Mouse (Mus musculus) forebrain, embryonic 15.5 days (tissue): ENCODE measurements around the gene Aspdh. TPM values are rescaled to one million over a fixed set of nuclear protein-coding genes. Genes with fewer than 3 reads are reported as not detected.
A peak's percentile ranks its signal among the peaks of the same experiment; 100 is the strongest.

Experiments used
- ATAC-seq: fragments of 200-750 bp; cut with Nextera tagmentation; replicated peaks from 2 replicates; pipeline ENCODE4 v1.8.0; 2017; ENCODE audit warnings: mild to moderate bottlenecking, moderate TSS enrichment, moderate library complexity
- H3K27ac ChIP-seq: fragments of 300-500 bp; sonication (generic); replicated peaks from 2 replicates; pipeline ENCODE4 v1.5.1; 2015; ENCODE audit warnings: mild to moderate bottlenecking, inconsistent platforms
- H3K27me3 ChIP-seq: fragments of 300-500 bp; sonication (generic); 2 replicates; pipeline ENCODE4 v1.6.1; 2015; ENCODE audit warnings: inconsistent platforms
- H3K36me3 ChIP-seq: fragments of 300-500 bp; sonication (generic); 2 replicates; pipeline ENCODE4 v1.6.1; 2015; ENCODE audit warnings: mild to moderate bottlenecking, inconsistent platforms
- H3K4me1 ChIP-seq: fragments of 300-500 bp; sonication (generic); 2 replicates; pipeline ENCODE4 v1.6.1; 2015; ENCODE audit warnings: inconsistent platforms
- H3K4me2 ChIP-seq: fragments of 300-500 bp; sonication (generic); replicated peaks from 2 replicates; pipeline ENCODE4 v1.6.1; 2015; ENCODE audit warnings: mild to moderate bottlenecking, inconsistent platforms
- H3K4me3 ChIP-seq: fragments of 300-500 bp; sonication (generic); 2 replicates; pipeline ENCODE4 v1.5.1; 2015; ENCODE audit warnings: mild to moderate bottlenecking, inconsistent platforms
- H3K9ac ChIP-seq: fragments of 300-500 bp; sonication (generic); replicated peaks from 2 replicates; pipeline ENCODE4 v1.6.1; 2015; ENCODE audit warnings: mild to moderate bottlenecking, inconsistent platforms
- H3K9me3 ChIP-seq: fragments of 300-500 bp; sonication (generic); 2 replicates; pipeline ENCODE4 v1.6.1; 2016; ENCODE audit warnings: inconsistent platforms
- WGBS: fragments of 180-500 bp; shearing (Covaris S2); methylation state at CpG from one replicate; pipeline ENCODE4 v1.1.7; 2015; ENCODE audit warnings: mixed read lengths; 5-methylcytosine and 5-hydroxymethylcytosine counted together
- polyA plus RNA-seq: library from polyadenylated mRNA; unstranded; fragments of >200 nt; fragmentation: Nextera tagmentation; extraction: Ambion mirVana; gene quantifications from 2 replicates; pipeline ENCODE4 v1.2.1, GENCODE M21; 2015

The Aspdh gene
- 4.3 and 5.8 TPM in 2 replicates for polyA plus RNA-seq

GRCm38 (mm10) chr7:44465111-44465510 is at the start of gene Aspdh:
Gene Aspdh, plus strand, starts transcription at chr7:44465391.
- H3K27me3 ChIP-seq: no peaks in the 10 kb centered on the region

GRCm38 (mm10) chr7:44427666-44428065 is 37.5 kb upstream of the Aspdh start:
- Histone ChIP-seq H3K4me1 (peaks cover 43% of the 10 kb centered on the region), H3K9me3 (no peaks in the 10 kb centered on the region), H3K27me3 (no peaks in the 10 kb centered on the region), H3K36me3 (no peaks in the 10 kb centered on the region), H3K27ac (peak overlapping the region; percentile 99), H3K4me3 (peak overlapping the region; percentile 76), H3K9ac (peak overlapping the region; percentile 41), H3K4me2 (peak overlapping the region; percentile 54)
- peak; percentile 20 for ATAC-seq
- WGBS: 11% methylated on average over 8 of the region's 8 CpGs

More at GRCm38 (mm10) chr7:44465111-44465510, at the start of gene Aspdh:
- no peaks in the 10 kb centered on the region for H3K9me3 ChIP-seq
- peak within 1 kb of the TSS; percentile 72 for H3K27ac ChIP-seq
- 47% methylated on average over 2 of the region's 2 CpGs for WGBS
- no peak within 1 kb of the TSS for H3K4me3 ChIP-seq
- no peak for ATAC-seq
- peaks cover 58% of the 10 kb centered on the region for H3K4me1 ChIP-seq
- no peak within 1 kb of the TSS for H3K9ac ChIP-seq
- H3K36me3 ChIP-seq: peaks cover 32% of the 10 kb centered on the region
- no peak within 1 kb of the TSS for H3K4me2 ChIP-seq

- H3K36me3 ChIP-seq: no peaks in the 10 kb centered on the region
- ATAC-seq: peak; percentile 31
- peak overlapping the region; percentile 76 for H3K4me3 ChIP-seq
- under 1% methylated on average over 16 of the region's 38 CpGs for WGBS
- H3K9me3 ChIP-seq: no peaks in the 10 kb centered on the region
- H3K4me1 ChIP-seq: peaks cover 50% of the 10 kb centered on the region
- peak overlapping the region; percentile 75 for H3K4me2 ChIP-seq
- no peaks in the 10 kb centered on the region for H3K27me3 ChIP-seq
- peak overlapping the region; percentile 91 for H3K9ac ChIP-seq
- peak overlapping the region; percentile 99 for H3K27ac ChIP-seq
Measured at GRCm38 (mm10) chr7:44428171-44428950, 36.8 kb upstream of the Aspdh start.

- peak within 1 kb of the TSS; percentile 76 for H3K4me3 ChIP-seq
- H3K9me3 ChIP-seq: no peaks in the 10 kb centered on the region
- peak within 1 kb of the TSS; percentile 75 for H3K4me2 ChIP-seq
- H3K27me3 ChIP-seq: no peaks in the 10 kb centered on the region
- ATAC-seq: peak; percentile 63
- H3K4me1 ChIP-seq: peaks cover 55% of the 10 kb centered on the region
- no peaks in the 10 kb centered on the region for H3K36me3 ChIP-seq
- peak within 1 kb of the TSS; percentile 91 for H3K9ac ChIP-seq
- H3K27ac ChIP-seq: peak within 1 kb of the TSS; percentile 99
- WGBS: under 1% methylated on average over 52 of the region's 69 CpGs
Measured at GRCm38 (mm10) chr7:44428968-44429521, 36.1 kb upstream of the Aspdh start, which contains the start of gene Lrrc4b. Gene Lrrc4b, plus strand, starts transcription at chr7:44429018.

- under 1% methylated on average over 29 of the region's 32 CpGs for WGBS
- peak overlapping the region; percentile 76 for H3K4me3 ChIP-seq
- H3K4me2 ChIP-seq: peak overlapping the region; percentile 75
- no peaks in the 10 kb centered on the region for H3K27me3 ChIP-seq
- H3K27ac ChIP-seq: peak overlapping the region; percentile 99
- H3K4me1 ChIP-seq: peaks cover 55% of the 10 kb centered on the region
- no peaks in the 10 kb centered on the region for H3K36me3 ChIP-seq
- H3K9me3 ChIP-seq: no peaks in the 10 kb centered on the region
- H3K9ac ChIP-seq: peak overlapping the region; percentile 91
- ATAC-seq: peak; percentile 34; the same call in 1 of the 2 replicates
Measured at GRCm38 (mm10) chr7:44429534-44430488, 35.4 kb upstream of the Aspdh start.

- ATAC-seq: no peak
- 75% methylated on average over 6 of the region's 6 CpGs for WGBS
- Histone ChIP-seq H3K27ac (no peak overlapping the region), H3K4me2 (no peak overlapping the region), H3K27me3 (no peaks in the 10 kb centered on the region), H3K9me3 (no peaks in the 10 kb centered on the region), H3K9ac (no peak overlapping the region), H3K4me3 (no peak overlapping the region), H3K4me1 (peaks cover 50% of the 10 kb centered on the region), H3K36me3 (no peaks in the 10 kb centered on the region)
Measured at GRCm38 (mm10) chr7:44432550-44432949, 32.6 kb upstream of the Aspdh start.

- no peaks in the 10 kb centered on the region for H3K36me3 ChIP-seq
- no peak overlapping the region for H3K4me3 ChIP-seq
- H3K4me1 ChIP-seq: peaks cover 47% of the 10 kb centered on the region
- no peaks in the 10 kb centered on the region for H3K27me3 ChIP-seq
- H3K27ac ChIP-seq: no peak overlapping the region
- no peak overlapping the region for H3K9ac ChIP-seq
- ATAC-seq: peak; percentile 18; the same call in 1 of the 2 replicates
- H3K4me2 ChIP-seq: no peak overlapping the region
- WGBS: 6% methylated on average over 7 of the region's 7 CpGs
- no peaks in the 10 kb centered on the region for H3K9me3 ChIP-seq
Measured at GRCm38 (mm10) chr7:44433371-44433770, 31.8 kb upstream of the Aspdh start.

- Histone ChIP-seq H3K27me3 (no peaks in the 10 kb centered on the region), H3K4me1 (peaks cover 46% of the 10 kb centered on the region), H3K9ac (no peak overlapping the region), H3K9me3 (no peaks in the 10 kb centered on the region), H3K4me2 (no peak overlapping the region), H3K36me3 (no peaks in the 10 kb centered on the region), H3K4me3 (no peak overlapping the region), H3K27ac (no peak overlapping the region)
- no peak for ATAC-seq
- WGBS: 81% methylated on average over 9 of the region's 9 CpGs
Measured at GRCm38 (mm10) chr7:44434089-44434488, 31.1 kb upstream of the Aspdh start.

- no peaks in the 10 kb centered on the region for H3K27me3 ChIP-seq
- H3K9ac ChIP-seq: no peak overlapping the region
- H3K4me1 ChIP-seq: peaks cover 40% of the 10 kb centered on the region
- 73% methylated on average over 5 of the region's 5 CpGs for WGBS
- H3K9me3 ChIP-seq: no peaks in the 10 kb centered on the region
- no peak overlapping the region for H3K4me3 ChIP-seq
- no peaks in the 10 kb centered on the region for H3K36me3 ChIP-seq
- no peak overlapping the region for H3K4me2 ChIP-seq
- H3K27ac ChIP-seq: no peak overlapping the region
- no peak for ATAC-seq
Measured at GRCm38 (mm10) chr7:44435796-44436195, 29.4 kb upstream of the Aspdh start.

- no peak overlapping the region for H3K9ac ChIP-seq
- ATAC-seq: no peak
- WGBS: 18% methylated on average over 1 of the region's 1 CpGs
- no peaks in the 10 kb centered on the region for H3K27me3 ChIP-seq
- H3K4me1 ChIP-seq: peaks cover 40% of the 10 kb centered on the region
- H3K36me3 ChIP-seq: no peaks in the 10 kb centered on the region
- no peaks in the 10 kb centered on the region for H3K9me3 ChIP-seq
- no peak overlapping the region for H3K4me3 ChIP-seq
- no peak overlapping the region for H3K4me2 ChIP-seq
- no peak overlapping the region for H3K27ac ChIP-seq
Measured at GRCm38 (mm10) chr7:44436267-44436666, 28.9 kb upstream of the Aspdh start.

- Histone ChIP-seq H3K36me3 (no peaks in the 10 kb centered on the region), H3K4me3 (no peak overlapping the region), H3K4me1 (peaks cover 35% of the 10 kb centered on the region), H3K9ac (no peak overlapping the region), H3K9me3 (no peaks in the 10 kb centered on the region), H3K27ac (no peak overlapping the region), H3K4me2 (no peak overlapping the region), H3K27me3 (no peaks in the 10 kb centered on the region)
- ATAC-seq: no peak
- 97% methylated on average over 1 of the region's 1 CpGs for WGBS
Measured at GRCm38 (mm10) chr7:44437188-44437587, 28.0 kb upstream of the Aspdh start.
